Mouse (Mus musculus) heart, adult 11 months (tissue): ENCODE results near the gene Map1lc3b.

Experiments used
- DNase-seq: peaks from one replicate; pipeline ENCODE4 v3.0.0; 2022

Map1lc3b gene

DNA sequence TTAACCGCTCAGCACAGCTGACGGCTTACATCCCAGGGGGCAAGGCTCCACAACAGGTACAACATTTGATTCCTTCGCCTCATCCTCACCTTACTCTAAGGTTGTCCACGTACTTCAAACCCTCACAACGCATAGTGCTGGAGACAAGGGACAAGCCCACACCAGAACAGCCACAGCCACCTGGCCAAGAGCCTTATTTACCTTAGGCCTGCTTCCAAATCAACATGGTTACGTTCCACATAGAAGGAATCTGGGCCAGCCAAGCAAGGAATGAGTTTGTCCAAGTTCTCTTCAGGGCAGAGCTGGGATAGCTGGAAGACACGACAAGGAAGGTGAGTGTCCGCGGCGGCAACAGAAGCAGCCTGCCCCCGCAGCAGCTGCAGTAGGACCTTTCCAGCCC, 19.8 kb downstream of the Map1lc3b start:
- no peak for DNase-seq

DNA sequence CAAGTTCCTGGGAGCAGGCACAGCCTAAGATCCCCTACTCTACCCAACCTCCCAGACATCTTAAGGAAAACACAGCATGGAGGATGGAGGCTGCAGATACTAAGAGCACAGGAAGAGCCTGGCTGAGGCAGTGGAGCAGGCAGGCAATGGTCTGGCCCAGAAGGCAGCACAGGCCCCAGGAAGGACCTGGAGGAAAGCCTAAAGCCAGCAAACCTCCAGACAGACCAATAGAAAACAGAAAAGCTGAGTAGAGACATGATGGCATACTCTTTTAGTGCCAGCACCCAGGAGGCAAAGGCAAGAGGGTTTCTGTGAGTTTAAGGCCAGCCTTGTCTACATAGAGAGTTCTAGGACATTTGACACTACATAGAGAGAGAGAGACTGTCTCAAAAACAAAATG, 23.3 kb downstream of the Map1lc3b start:
- DNase-seq: no peak

DNA sequence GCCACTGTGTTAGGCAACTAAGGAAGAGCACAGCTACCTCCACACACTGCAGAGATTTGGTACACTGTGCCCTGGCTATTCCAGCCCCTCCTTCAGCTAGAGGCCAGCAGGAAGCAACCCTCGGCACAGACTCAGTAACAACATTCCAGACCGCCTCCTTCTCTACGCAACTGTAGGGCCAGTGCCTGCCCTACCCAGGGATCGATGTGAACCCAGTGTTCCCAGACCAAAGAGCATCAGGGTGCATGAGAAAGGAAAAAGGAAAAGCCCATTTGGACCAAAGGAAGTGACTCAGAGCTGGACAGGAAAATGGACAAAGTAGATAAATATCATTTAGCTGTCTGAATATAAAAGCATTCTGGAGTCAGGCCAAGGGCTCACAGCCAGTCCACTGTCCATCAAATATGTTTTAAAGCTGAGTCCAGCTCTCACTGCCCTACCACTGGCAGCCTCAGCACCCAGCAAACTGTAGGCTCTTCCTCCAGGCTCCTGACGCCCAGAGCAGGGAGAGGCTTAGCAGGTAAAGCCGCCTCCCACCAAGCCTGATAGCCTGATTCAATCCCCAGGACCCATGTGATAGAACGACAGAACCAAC, 29.3 kb downstream of the Map1lc3b start:
- DNase-seq: peak; percentile 99

DNA sequence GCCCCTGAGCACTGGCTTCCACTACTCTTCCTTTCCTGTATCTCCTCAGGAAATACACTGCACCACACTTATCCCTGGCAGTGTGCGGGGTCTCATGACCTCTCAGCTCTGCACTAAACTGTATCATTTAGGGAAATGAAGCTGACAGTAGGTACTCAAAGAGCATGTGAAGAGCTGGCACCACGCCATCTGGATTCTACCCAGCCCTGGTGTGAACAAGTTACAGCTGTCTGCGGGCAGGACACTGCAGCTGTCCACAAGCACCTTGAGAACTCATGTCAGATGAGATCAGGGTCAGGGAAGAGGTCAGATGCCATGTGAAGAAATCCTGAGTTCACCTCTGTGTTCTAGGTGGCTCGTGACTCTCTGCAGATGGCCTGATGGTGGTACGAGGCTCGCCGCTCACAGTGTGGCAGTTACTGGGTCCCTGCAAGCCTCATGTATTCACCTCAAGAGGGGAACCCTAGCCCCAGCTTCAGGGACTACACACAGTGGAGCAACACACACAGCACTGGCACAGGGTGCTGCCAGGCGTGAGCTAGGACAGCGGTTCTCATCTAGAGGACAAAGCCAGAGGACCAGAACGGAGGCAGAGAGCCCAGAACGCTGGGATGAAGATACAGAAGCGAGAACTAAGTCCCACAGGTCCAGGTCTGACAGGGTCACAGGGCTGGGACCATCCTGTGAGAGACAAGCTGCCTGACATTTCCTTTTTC, 30.8 kb downstream of the Map1lc3b start:
- peak; percentile 96 for DNase-seq

DNA sequence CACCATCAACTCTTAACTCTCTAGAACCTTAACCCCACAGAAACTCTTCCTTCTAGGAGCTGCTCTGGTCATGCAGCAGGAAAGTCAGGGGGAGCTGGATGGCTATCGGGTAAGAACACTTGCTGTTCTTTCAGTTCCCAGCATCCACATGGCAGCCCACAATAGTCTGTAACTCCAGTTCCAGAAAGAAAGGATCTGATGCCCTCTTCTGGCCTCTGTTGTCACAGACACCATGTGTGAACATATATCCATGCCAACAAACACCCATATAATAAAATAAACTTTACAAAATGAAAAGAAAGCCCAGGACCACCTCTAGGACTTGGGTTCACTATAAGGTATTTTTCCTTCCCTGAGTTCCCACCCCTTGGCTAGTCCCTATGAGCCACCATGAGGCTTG, 31.7 kb downstream of the Map1lc3b start:
- DNase-seq: no peak

DNA sequence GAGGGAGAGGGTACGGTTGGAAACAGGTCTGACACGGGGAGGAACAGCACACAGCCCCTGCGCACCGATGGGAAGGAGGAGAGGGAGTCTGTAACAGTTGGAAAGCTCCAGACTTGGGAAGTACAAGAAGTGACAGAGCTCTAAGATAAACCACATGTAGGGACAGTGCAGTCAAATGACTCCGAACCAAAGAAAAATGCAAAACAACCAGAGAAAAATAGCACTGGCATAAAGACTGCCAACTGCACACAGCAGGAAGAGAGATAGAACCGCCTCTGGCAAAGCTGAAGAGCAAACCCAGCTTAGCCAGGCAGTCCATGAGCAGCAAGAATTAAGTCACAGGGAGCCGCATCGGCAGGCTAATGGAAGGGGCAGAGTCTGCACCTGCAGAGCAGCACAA, 32.9 kb downstream of the Map1lc3b start:
- no peak for DNase-seq

DNA sequence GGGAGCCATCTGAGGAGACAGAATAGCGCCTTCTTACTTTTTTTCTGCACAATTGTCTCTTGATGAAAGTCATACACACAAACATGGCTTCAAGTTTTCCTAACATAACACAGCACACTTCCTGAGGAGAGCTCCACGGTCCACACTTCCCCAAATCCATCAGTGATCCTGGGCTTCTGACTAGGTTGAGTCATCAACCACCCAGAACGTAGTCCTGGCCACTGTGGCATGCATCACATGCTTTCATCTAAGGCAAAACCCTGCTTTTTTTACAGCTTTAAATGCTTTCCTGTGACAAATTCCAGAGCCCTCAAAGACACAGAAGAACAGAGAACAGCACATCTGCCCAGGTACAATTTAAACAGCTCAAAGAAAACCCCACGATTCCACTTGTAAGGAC, 38.5 kb downstream of the Map1lc3b start:
- DNase-seq: no peak

DNA sequence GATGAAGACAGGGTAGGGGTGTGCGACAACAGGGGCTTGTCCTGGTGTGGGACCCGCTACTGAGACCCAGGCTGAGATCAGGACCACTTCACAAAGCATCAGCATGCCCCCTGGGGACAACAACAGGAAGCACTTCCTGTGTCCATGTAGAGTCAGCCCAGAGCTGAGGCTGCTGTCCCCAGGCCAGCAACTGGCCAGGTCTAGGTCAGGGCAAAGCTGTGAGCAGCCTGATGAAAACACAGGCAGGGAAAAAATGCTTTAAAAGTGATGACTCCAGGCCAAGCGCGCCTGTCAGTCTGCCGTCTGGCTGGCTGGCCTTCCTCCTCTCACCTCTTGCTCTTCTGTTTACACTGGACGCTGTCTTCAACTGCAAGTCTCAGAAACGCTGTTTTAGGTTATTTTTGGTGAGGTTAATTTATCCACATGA, 41.5 kb downstream of the Map1lc3b start:
- peak; percentile 99 for DNase-seq

DNA sequence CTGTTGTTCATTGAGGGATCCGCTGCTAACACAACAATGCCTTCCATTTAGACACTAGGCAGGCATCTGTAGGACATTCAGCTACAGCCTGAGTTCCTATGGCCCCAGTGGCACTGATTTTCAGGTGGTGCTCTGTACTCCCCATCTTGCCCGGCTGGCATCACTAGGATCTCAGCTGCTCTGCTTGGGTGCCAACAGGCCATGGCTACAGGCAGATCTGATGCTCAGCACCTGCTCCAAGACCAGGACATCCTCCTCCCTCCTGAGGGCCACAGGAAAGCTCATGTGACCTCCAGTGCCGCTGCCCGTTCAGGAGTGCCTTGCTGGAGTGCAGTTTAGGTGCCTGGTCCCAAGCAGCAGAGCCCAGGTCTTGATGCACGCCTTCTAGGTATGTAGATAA, 42.2 kb downstream of the Map1lc3b start:
- no peak for DNase-seq

DNA sequence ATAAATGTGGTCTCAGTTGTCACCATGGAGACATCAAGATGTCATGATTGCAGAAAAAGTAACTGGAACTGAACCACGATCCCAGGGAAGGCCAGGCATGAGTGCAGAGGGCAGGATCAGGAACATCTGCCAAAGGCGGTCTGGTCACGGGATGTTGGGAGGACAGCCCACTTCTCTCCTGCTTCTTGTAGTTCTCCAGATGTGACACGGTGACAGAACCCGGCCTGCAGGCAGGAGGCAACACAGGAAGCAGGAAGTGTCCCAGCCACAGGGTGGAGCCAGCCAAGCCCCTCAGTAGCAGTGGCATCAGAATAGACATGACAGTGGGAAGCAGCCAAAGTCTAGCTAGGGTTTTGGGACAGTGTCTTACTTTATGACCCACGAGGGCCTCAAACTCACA, 45.4 kb downstream of the Map1lc3b start:
- peak; percentile 98 for DNase-seq

DNA sequence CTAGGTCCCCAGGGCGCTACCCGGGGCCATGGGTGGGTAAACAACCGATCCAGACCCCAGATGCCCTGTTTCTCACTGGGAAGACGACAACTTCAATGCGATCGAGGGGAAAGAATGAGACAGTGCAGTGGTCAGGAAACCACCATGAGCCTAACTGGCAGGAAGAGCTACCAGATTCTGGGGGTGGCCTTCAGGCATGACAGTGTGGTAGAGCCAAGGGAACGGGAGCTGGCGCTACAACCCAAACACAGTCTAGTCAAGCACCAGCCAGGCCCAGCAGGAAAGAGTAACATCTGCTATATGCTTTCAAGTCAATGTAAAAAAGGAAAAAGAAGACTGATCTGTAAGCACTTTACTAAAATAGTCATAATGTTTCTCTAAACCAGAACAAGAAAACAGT, 46.0 kb downstream of the Map1lc3b start:
- peak; percentile 87 for DNase-seq

DNA sequence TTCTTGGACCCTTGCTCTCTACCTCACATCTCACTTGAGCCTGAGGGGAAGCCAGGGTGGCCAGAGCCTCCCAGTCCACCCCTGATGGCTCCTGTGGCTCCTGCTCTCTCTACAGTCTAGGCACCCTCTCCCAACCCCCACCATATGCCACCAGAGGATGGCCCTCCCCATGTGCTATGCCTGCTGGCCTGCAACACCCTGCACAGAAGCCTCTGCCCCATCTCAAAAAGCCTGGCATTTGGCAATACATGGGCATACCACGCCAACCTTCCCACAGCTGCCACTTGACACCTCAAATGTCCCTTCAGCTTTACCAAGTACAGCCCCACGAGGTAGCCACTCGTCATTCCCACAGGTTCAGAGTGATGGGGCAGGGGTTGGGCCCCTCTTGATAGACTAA, 52.6 kb downstream of the Map1lc3b start:
- peak; percentile 95 for DNase-seq

DNA sequence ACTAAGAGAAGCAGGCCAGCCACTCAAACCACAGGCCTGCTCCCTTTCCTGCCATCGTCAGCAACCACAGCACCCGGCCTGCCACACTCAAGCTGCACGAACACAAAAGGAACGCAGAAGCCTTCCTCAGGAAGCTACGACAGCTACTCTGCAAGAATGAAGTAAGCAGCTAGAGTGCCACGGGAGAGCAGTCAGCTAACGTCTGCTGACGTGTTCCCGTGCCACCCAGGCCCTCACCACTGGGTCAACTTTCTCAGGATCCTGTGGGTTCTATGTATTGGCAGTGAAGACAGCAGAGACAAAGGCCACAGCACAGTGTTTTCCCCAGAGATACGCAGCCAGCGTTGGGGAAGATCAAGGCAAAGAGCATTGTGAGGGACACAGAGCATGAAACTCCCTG, 53.2 kb downstream of the Map1lc3b start:
- peak; percentile 95 for DNase-seq

DNA sequence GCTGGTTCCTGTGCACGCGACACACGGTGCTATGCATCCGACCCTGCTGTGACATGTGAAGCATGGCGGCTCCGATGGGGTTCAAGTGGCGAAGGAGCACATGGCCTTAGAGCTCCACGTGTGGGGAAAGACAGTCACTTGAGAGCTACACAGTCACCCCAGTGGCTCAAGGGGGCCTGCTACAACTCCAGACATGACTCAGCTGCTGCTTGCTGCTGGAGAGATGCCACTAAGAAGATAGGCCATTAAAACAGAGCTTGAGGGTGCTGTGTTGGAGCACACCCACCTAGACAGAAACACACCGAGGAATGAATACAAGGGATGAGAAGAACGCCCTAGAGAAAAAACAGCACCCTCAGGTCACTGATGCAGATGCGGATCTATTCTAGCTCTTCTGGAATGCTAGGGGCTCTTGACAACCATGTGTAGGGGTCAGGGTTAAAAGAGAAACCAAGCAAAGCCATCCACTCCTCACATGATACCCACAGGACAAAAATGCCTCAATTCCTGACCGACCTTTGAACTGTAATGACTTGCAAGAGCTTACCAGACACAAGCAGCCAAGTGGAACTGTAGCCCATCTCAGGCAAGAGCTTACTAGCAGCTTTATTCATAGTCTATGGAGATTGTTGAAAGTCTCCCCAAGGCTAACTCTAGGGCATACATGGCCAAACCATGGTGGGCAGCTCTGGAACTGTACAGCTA, 57.5 kb downstream of the Map1lc3b start:
- DNase-seq: peak; percentile 96
